Mouse (Mus musculus) olfactory bulb, adult 2 months (tissue): ENCODE measurements at regions not wholly inside any gene's neighbourhood (a gene's known extent, or its start where the extent isn't known, plus 50 kb on each side); places are given as distances from the start of the nearest gene placed in this dataset.

Source experiments
- CTCF ChIP-seq: fragments of 200-500 bp; IDR thresholded peaks from 2 replicates; pipeline ENCODE4 v1.5.1; 2012; ENCODE audit warnings: low read depth, mild to moderate bottlenecking, low read length, moderate library complexity; ENCODE audit not compliant: insufficient read depth
- POLR2A ChIP-seq: fragments of 200-500 bp; IDR thresholded peaks from 2 replicates; pipeline ENCODE4 v1.6.1; 2012; ENCODE audit warnings: mild to moderate bottlenecking, low read depth, low read length, moderate library complexity; ENCODE audit not compliant: insufficient read depth

GRCm38 (mm10) chr3:54989358-54989757 lies 65.9 kb downstream of the Ccna1 start:
- TF ChIP-seq POLR2A, result no peak
- no peak for TF ChIP-seq CTCF
